Mouse (Mus musculus) stomach, postnatal 0 days (tissue): ENCODE data around the gene Atp8b5. TPM values are rescaled to one million over a fixed set of nuclear protein-coding genes. Genes with fewer than 3 reads are reported as not detected.

ENCODE experiments used
- ATAC-seq: fragments of 200-750 bp; cut with Nextera tagmentation; 2 replicates; pipeline ENCODE4 v1.8.0; 2017; ENCODE audit not compliant: low FRiP score, low TSS enrichment
- DNase-seq: peaks from one replicate; pipeline ENCODE4 v3.0.0-alpha.2; 2016; ENCODE audit warnings: low spot score
- H3K27ac ChIP-seq: fragments of 300-500 bp; sonication (generic); replicated peaks from 2 replicates; pipeline ENCODE4 v1.5.1; 2014; ENCODE audit warnings: mild to moderate bottlenecking, control low read depth
- H3K27me3 ChIP-seq: fragments of 300-500 bp; sonication (generic); 2 replicates; pipeline ENCODE4 v1.6.1; 2014; ENCODE audit warnings: low read length; ENCODE audit not compliant: control insufficient read depth, insufficient read depth
- H3K36me3 ChIP-seq: fragments of 300-500 bp; sonication (generic); 2 replicates; pipeline ENCODE4 v1.6.1; 2014; ENCODE audit warnings: low read length, mixed read lengths; ENCODE audit not compliant: control insufficient read depth, insufficient read depth
- H3K4me1 ChIP-seq: fragments of 300-500 bp; sonication (generic); replicated peaks from 2 replicates; pipeline ENCODE4 v1.6.1; 2014; ENCODE audit warnings: antibody characterized with exemption; ENCODE audit not compliant: control insufficient read depth, insufficient read depth
- H3K4me2 ChIP-seq: fragments of 300-500 bp; sonication (generic); replicated peaks from 2 replicates; pipeline ENCODE4 v1.6.1; 2014; ENCODE audit warnings: low read depth, mild to moderate bottlenecking, control low read depth, moderate library complexity
- H3K4me3 ChIP-seq: fragments of 300-500 bp; sonication (generic); 2 replicates; pipeline ENCODE4 v1.5.1; 2014; ENCODE audit warnings: low read depth, low read length, control low read depth
- H3K9ac ChIP-seq: fragments of 300-500 bp; sonication (generic); 2 replicates; pipeline ENCODE4 v1.6.1; 2014; ENCODE audit warnings: mild to moderate bottlenecking, low read length, control low read depth, mixed read lengths
- H3K9me3 ChIP-seq: fragments of 300-500 bp; sonication (generic); 2 replicates; pipeline ENCODE4 v1.6.1; 2016; ENCODE audit warnings: low read length; ENCODE audit not compliant: control insufficient read depth
- CTCF ChIP-seq: IDR thresholded peaks from 2 replicates; pipeline ENCODE4 v1.5.1; 2016; ENCODE audit warnings: antibody characterized with exemption, low read depth, mild to moderate bottlenecking, moderate library complexity
- EP300 ChIP-seq: optimal IDR thresholded peaks from 2 replicates; pipeline ENCODE3; 2016; ENCODE audit warnings: antibody characterized with exemption
- WGBS: fragments of 180-500 bp; shearing (Covaris S2); extraction: QIAGEN DNeasy Blood & Tissue Kit; methylation state at CpG from one replicate; pipeline ENCODE4 v1.1.7; 2014; 5-methylcytosine and 5-hydroxymethylcytosine counted together
- polyA plus RNA-seq: library from polyadenylated mRNA; unstranded; fragments of >200 nt; fragmentation: Nextera tagmentation; extraction: Ambion mirVana; gene quantifications from 2 replicates; pipeline ENCODE4 v1.2.1, GENCODE M21; 2015

The Atp8b5 gene
- polyA plus RNA-seq, 1 experiment from 2014 or later, result 0.23 TPM

GRCm38 (mm10) chr4:43322336-43322735 lies 55.4 kb downstream of the Atp8b5 start:
- Histone ChIP-seq H3K4me3 (no peak overlapping the region), H3K4me2 (no peak overlapping the region), H3K9ac (no peak overlapping the region), H3K27me3 (no peaks in the 10 kb centered on the region), H3K4me1 (no peaks in the 10 kb centered on the region), H3K36me3 (no peaks in the 10 kb centered on the region), H3K9me3 (no peaks in the 10 kb centered on the region), H3K27ac (no peak overlapping the region)
- DNase-seq (no peak), ATAC-seq (no peak)
- WGBS, result 82% methylated on average over 14 of the region's 14 CpGs
- TF ChIP-seq CTCF, result no peak
- TF ChIP-seq EP300, result no peak

DNA sequence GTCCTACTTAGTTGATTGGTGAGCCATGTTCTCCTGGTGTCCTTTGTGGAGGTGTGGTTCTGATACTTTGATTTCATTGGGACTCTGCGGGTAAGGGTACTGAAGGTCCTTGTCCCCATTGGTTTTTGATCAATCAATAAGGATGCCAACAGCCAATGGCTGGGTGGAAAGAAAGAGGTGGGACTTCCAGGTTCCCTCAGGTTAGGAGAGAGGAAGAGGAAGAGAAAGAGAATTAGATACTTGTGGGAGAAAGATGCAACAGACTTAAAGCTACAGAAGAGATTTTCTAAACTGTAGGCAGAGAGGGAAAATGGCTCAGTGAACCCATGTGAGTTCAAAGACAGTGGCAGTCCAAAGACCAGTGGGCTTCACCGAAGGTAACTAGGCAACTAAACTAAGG lies 60.2 kb downstream of the Atp8b5 start:
- H3K4me2 ChIP-seq, result no peak overlapping the region
- ATAC-seq (no peak), DNase-seq (no peak)
- no peak overlapping the region for H3K27ac ChIP-seq
- H3K4me1 ChIP-seq, result no peaks in the 10 kb centered on the region
- H3K4me3 ChIP-seq, result no peak overlapping the region
- no peaks in the 10 kb centered on the region for H3K27me3 ChIP-seq
- no peak for TF ChIP-seq CTCF
- TF ChIP-seq EP300, result no peak
- no peaks in the 10 kb centered on the region for H3K36me3 ChIP-seq
- no peaks in the 10 kb centered on the region for H3K9me3 ChIP-seq
- H3K9ac ChIP-seq, result no peak overlapping the region
- 94% methylated on average over 2 of the region's 2 CpGs for WGBS

DNA sequence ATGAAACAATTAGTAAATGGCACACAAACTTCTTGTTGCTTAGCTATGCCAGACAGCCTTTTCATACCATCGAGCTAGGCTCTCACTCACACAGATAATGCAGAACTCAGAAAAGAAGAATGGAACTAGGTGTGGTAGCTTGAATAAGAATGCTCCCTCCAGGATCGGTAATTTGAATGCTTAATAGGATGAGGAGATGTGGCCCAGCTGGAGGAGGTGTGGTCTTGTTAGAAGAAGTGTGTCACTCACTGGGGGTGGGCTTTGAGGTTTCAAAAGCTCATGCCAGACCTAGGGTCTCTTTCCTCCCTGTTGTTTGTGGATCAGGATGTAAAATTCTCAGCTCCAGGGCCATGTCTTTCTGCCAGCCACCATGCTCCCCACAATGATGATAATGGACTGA lies 67.8 kb downstream of the Atp8b5 start:
- no peak for DNase-seq
- WGBS, result 47% methylated on average over 2 of the region's 2 CpGs
- Histone ChIP-seq H3K4me1 (no peaks in the 10 kb centered on the region), H3K4me3 (no peak overlapping the region), H3K36me3 (no peaks in the 10 kb centered on the region), H3K4me2 (no peak overlapping the region), H3K27me3 (no peaks in the 10 kb centered on the region), H3K27ac (no peak overlapping the region), H3K9ac (no peak overlapping the region), H3K9me3 (no peaks in the 10 kb centered on the region)
- no peak for ATAC-seq
- TF ChIP-seq EP300 (no peak), CTCF (no peak)

DNA sequence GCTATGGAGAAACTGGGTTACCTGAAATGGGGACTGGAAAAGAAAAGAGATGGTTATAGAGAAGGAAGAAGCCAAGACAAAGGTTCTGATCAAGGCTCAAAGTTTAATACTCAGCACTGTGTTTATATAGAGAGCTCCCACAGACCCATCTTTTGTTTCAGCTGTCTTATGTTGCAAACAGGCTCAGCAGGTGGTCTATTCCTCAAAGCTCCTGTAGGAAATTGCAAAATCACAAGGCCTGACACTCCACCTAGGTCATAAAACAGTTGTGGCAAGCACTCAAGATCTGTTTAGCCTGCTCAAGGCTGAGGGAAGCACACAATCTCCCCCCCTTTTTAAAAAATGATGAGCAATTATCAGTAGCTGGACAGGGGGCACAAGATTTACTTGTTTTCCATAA lies 69.2 kb downstream of the Atp8b5 start:
- H3K36me3 ChIP-seq, result no peaks in the 10 kb centered on the region
- no peak for TF ChIP-seq EP300
- TF ChIP-seq CTCF, result no peak
- DNase-seq (no peak), ATAC-seq (no peak)
- H3K9me3 ChIP-seq, result no peaks in the 10 kb centered on the region
- no peak overlapping the region for H3K9ac ChIP-seq
- H3K27ac ChIP-seq, result no peak overlapping the region
- no peak overlapping the region for H3K4me2 ChIP-seq
- no peaks in the 10 kb centered on the region for H3K27me3 ChIP-seq
- H3K4me1 ChIP-seq, result no peaks in the 10 kb centered on the region
- H3K4me3 ChIP-seq, result no peak overlapping the region

DNA sequence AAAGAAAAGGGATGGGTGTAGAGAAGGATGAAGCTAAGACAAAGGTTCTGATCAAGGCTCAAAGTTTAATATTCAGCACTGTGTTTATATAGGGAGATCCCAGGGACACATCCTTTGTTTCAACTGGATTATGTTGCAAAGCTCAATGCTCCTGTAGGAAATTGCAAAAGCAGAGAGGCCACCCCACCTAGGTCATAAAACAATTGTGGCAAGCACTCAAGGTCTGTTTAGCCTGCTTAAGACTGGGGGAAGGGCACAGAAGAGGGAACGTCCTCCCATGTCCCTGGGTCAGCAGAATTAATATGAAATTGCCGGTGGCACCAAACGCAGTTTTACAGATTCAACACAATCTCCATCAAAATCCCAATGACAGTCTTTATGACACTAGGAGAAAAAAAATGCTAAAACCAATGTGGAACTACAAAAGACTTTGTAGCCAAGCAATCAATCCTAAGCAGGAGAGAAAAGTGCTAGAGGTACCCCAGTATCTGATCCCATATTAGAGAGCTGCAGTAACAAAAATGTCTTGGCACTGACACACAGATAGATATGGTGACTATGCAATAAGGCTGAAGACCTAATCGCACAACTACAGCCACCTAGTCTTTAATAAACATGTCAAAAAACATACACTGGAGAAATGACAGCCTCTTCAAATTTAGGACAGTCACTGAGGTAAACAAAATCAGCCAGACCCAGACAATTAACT lies 73.3 kb downstream of the Atp8b5 start:
- ATAC-seq, result no peak
- Histone ChIP-seq H3K4me3 (no peak overlapping the region), H3K27ac (no peak overlapping the region), H3K27me3 (no peaks in the 10 kb centered on the region), H3K4me1 (no peaks in the 10 kb centered on the region), H3K36me3 (no peaks in the 10 kb centered on the region), H3K9me3 (no peaks in the 10 kb centered on the region), H3K4me2 (no peak overlapping the region), H3K9ac (no peak overlapping the region)
- no peak for DNase-seq
- 66% methylated on average over 4 of the region's 4 CpGs for WGBS
- TF ChIP-seq EP300, result no peak
- no peak for TF ChIP-seq CTCF

DNA sequence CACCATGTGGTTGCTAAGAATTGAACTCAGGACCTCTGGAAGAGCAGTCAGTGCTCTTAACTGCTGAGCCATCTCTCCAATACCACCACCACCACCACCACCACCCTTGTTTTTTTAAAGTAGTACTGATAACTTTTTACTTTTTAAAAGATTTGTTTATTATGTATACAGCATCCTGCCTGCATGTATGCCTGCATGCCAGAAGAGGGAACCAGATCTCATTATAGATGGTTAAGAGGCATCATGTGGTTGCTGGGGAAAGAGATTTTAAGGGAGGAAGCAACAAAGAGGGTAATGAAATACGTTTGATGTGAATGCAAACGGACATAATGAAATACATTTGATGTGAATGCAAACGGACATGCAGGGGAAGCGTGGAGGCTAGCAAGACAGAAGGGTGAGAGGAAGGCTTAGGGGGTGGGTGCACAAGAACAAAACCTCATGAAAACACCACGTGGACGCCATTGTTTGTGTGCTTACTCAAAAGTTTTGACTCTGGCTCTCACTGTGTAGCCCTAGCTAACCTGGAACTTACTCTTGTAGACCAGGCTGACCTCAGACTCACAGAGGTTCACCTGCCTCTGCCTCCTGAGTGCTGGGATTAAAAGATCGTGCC lies 74.4 kb downstream of the Atp8b5 start:
- Histone ChIP-seq H3K27me3 (no peaks in the 10 kb centered on the region), H3K4me1 (no peaks in the 10 kb centered on the region), H3K9me3 (no peaks in the 10 kb centered on the region), H3K4me2 (no peak overlapping the region), H3K9ac (no peak overlapping the region), H3K27ac (no peak overlapping the region), H3K36me3 (no peaks in the 10 kb centered on the region), H3K4me3 (no peak overlapping the region)
- DNase-seq, result no peak
- TF ChIP-seq EP300 (no peak), CTCF (peak; percentile 46; the same call in 1 of the 2 replicates)
- WGBS, result 79% methylated on average over 7 of the region's 7 CpGs
- ATAC-seq, result no peak
